Mouse (Mus musculus) limb, embryonic 14.5 days (tissue): ENCODE data around the gene Wdr70. TPM values are rescaled to one million over a fixed set of nuclear protein-coding genes. Genes with fewer than 3 reads are reported as not detected.

Source experiments
- ATAC-seq: fragments of 200-750 bp; cut with Nextera tagmentation; 2 replicates; pipeline ENCODE4 v1.8.0; 2017; ENCODE audit warnings: low read depth, moderate number of reproducible peaks, moderate TSS enrichment; ENCODE audit not compliant: low FRiP score
- DNase-seq: peaks from one replicate; pipeline ENCODE4 v3.0.0-alpha.2; 2015; ENCODE audit warnings: low spot score
- H3K27ac ChIP-seq: fragments of 300-500 bp; sonication (generic); replicated peaks from 2 replicates; pipeline ENCODE4 v1.5.1; 2014; ENCODE audit warnings: low read depth, mild to moderate bottlenecking, low read length, moderate library complexity, mixed read lengths
- H3K27me3 ChIP-seq: fragments of 300-500 bp; sonication (generic); 2 replicates; pipeline ENCODE4 v1.6.1; 2014; ENCODE audit warnings: low read length, mixed read lengths; ENCODE audit not compliant: control insufficient read depth, insufficient read depth
- H3K36me3 ChIP-seq: fragments of 300-500 bp; sonication (generic); 2 replicates; pipeline ENCODE4 v1.6.1; 2014; ENCODE audit warnings: mild to moderate bottlenecking, low read length, moderate library complexity, mixed read lengths; ENCODE audit not compliant: control insufficient read depth, insufficient read depth
- H3K4me1 ChIP-seq: fragments of 300-500 bp; sonication (generic); 2 replicates; pipeline ENCODE4 v1.6.1; 2014; ENCODE audit warnings: antibody characterized with exemption, low read length, mixed read lengths; ENCODE audit not compliant: control insufficient read depth, insufficient read depth
- H3K4me2 ChIP-seq: fragments of 300-500 bp; sonication (generic); replicated peaks from 2 replicates; pipeline ENCODE4 v1.6.1; 2014; ENCODE audit warnings: low read depth, mild to moderate bottlenecking, low read length, moderate library complexity; ENCODE audit not compliant: severe bottlenecking
- H3K4me3 ChIP-seq: fragments of 300-500 bp; sonication (generic); replicated peaks from 2 replicates; pipeline ENCODE4 v1.5.1; 2014; ENCODE audit warnings: low read length
- H3K9ac ChIP-seq: fragments of 300-500 bp; sonication (generic); 2 replicates; pipeline ENCODE4 v1.6.1; 2014; ENCODE audit warnings: mild to moderate bottlenecking, low read depth, low read length, moderate library complexity; ENCODE audit not compliant: severe bottlenecking
- H3K9me3 ChIP-seq: fragments of 300-500 bp; sonication (generic); 2 replicates; pipeline ENCODE4 v1.6.1; 2016; ENCODE audit warnings: low read length; ENCODE audit not compliant: control insufficient read depth
- POLR2A ChIP-seq: fragments of 200-500 bp; IDR thresholded peaks from 2 replicates; pipeline ENCODE4 v1.8.0; 2012; ENCODE audit warnings: inconsistent platforms, mild to moderate bottlenecking, moderate library complexity, borderline replicate concordance; ENCODE audit not compliant: insufficient read depth, insufficient read length; ENCODE audit errors: extremely low read depth
- WGBS: fragments of 180-500 bp; shearing (Covaris S2); extraction: QIAGEN DNeasy Blood & Tissue Kit; methylation state at CpG from one replicate; pipeline ENCODE4 v1.1.7; 2014; 5-methylcytosine and 5-hydroxymethylcytosine counted together
- polyA plus RNA-seq, 2 experiments: library from polyadenylated mRNA; depleted of rRNA in 1 of 2; stranded (reverse) in 1 of 2; unstranded in 1 of 2; fragments of >200 nt; fragmentation: Nextera tagmentation in 1 of 2; extraction: Ambion mirVana in 1 of 2; gene quantifications; 2 replicates each; pipeline versions ENCODE4 v1.2.1 to v1.2.3; 2012 to 2014

Wdr70 gene
- polyA plus RNA-seq, 2 experiments: 36.4 to 50.4 TPM

DNA sequence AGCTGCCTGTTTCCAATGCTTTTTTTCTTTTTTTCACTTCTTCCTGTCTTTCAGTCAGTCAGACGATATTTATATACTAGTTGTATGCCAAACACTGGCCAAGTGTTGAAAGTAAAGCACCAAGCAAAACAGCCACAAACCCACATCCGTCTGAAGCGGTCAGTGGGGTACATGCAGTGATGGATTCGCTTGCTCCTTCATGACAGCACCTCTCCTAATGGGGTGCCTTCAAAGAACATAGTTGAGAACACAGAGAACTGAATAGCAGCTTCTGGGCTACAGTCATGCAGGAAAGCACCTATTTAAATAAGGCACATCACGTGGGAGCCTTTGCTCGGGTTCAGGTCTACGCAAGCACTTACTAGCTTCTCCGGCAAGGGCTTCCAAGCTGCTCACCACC lies 111.6 kb downstream of the Wdr70 start:
- Histone ChIP-seq H3K4me1 (peaks cover 5% of the 10 kb centered on the region), H3K9ac (no peak overlapping the region), H3K36me3 (no peaks in the 10 kb centered on the region), H3K4me3 (no peak overlapping the region), H3K9me3 (no peaks in the 10 kb centered on the region), H3K27me3 (no peaks in the 10 kb centered on the region), H3K27ac (no peak overlapping the region), H3K4me2 (no peak overlapping the region)
- no peak for TF ChIP-seq POLR2A
- 92% methylated on average over 8 of the region's 8 CpGs for WGBS
- DNase-seq (no peak), ATAC-seq (no peak)

DNA sequence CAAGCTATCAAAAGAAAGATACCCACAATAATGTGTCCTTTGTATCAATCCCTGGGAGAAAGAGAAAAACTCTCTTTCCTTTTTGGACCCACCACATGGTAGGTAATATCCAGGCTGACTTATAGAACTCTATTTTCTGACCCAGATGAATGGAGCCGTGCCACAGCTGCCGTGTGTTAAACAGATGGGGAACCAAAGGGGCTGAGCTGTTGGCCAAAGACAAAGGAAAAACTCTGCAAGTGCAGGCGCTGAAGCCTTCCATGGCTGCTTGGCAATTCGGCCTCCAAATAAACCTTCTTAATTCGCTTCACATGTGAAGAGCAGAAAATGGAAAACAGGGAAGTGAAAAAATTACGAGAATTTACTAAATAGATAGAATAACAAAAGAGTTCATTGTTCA lies 112.7 kb downstream of the Wdr70 start:
- Histone ChIP-seq H3K27me3 (no peaks in the 10 kb centered on the region), H3K9me3 (no peaks in the 10 kb centered on the region), H3K9ac (no peak overlapping the region), H3K36me3 (no peaks in the 10 kb centered on the region), H3K27ac (0 out of 2 replicates have a peak overlapping the region, but pooled peaks have one; percentile 48), H3K4me2 (no peak overlapping the region), H3K4me3 (no peak overlapping the region), H3K4me1 (peaks cover 5% of the 10 kb centered on the region)
- ATAC-seq (peak; percentile 76), DNase-seq (peak; percentile 74)
- no peak for TF ChIP-seq POLR2A
- WGBS: 32% methylated on average over 6 of the region's 6 CpGs

DNA sequence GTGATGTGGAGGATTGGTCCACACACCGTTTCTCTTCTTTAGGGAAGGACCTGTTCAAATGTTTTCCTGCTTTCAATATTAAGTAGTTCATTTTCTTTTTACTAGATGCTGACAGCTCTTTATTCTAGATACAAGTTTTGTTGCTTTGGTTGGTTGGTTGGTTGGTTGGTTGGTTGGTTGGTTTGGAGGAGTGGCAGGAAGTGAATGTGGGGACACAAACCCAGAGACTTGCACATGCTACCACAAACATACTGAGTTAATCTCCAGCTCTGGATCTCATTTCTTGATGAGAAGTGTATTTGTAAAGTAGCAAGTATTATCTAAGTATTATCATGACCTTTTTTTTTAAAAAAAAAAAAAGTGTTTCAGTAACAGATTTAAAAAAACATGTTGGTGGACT lies 120.4 kb downstream of the Wdr70 start:
- 78% methylated on average over 1 of the region's 1 CpGs for WGBS
- Histone ChIP-seq H3K9me3 (0 out of 2 replicates have a peak, but pooled peaks cover 5% of the 10 kb centered on the region), H3K9ac (no peak overlapping the region), H3K27me3 (no peaks in the 10 kb centered on the region), H3K27ac (no peak overlapping the region), H3K4me1 (no peaks in the 10 kb centered on the region), H3K4me3 (no peak overlapping the region), H3K36me3 (peaks cover 4% of the 10 kb centered on the region; the same call in 1 of the 2 replicates), H3K4me2 (no peak overlapping the region)
- TF ChIP-seq POLR2A: no peak
- no peak for ATAC-seq
- DNase-seq: no peak

DNA sequence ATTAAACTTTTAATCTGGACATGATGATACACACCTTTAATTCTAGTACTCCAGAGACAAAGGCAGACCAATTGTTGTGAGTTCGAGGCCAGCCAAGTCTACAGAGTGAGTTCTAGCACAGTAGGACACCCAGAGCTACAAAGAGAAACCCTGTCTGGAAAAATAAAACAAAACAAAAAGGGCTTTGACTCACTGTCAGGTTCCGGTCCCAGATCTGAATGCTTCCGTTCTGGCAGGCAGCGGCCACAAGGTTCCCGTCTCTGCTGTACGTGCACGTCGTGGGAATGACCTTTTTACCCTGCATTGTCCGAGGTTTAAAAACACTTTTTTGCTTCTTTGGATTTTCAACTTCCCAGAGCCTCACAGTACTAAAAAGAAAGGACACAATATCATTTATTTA lies 122.2 kb downstream of the Wdr70 start:
- no peak overlapping the region for H3K4me2 ChIP-seq
- no peak overlapping the region for H3K9ac ChIP-seq
- H3K4me1 ChIP-seq: no peaks in the 10 kb centered on the region
- DNase-seq: no peak
- peaks cover 4% of the 10 kb centered on the region; the same call in 1 of the 2 replicates for H3K36me3 ChIP-seq
- no peak for TF ChIP-seq POLR2A
- no peaks in the 10 kb centered on the region for H3K27me3 ChIP-seq
- H3K9me3 ChIP-seq: 0 out of 2 replicates have a peak, but pooled peaks cover 5% of the 10 kb centered on the region
- H3K27ac ChIP-seq: no peak overlapping the region
- no peak for ATAC-seq
- 73% methylated on average over 9 of the region's 9 CpGs for WGBS
- H3K4me3 ChIP-seq: no peak overlapping the region

DNA sequence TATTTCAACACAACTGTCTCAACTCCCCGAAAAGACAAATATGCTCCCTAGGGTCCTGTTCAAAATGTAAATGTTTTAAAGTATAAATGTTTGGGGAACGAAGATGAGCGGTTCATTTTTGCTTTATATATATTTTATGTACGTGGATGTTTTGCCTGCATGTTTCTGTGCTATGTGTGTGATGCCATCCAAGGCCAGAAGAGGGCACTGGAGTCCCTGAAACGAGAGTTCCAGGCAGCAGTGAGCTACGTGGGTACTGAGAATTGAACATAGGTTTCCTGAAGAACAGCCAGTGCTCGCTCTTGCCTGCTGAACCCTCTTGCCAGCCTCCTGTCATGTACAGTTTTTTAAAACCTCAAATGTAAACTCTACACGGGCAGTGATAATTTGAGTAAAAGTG lies 124.6 kb downstream of the Wdr70 start:
- Histone ChIP-seq H3K27me3 (no peaks in the 10 kb centered on the region), H3K4me1 (no peaks in the 10 kb centered on the region), H3K9me3 (0 out of 2 replicates have a peak, but pooled peaks cover 5% of the 10 kb centered on the region), H3K4me2 (no peak overlapping the region), H3K27ac (no peak overlapping the region), H3K4me3 (no peak overlapping the region), H3K9ac (no peak overlapping the region), H3K36me3 (peaks cover 4% of the 10 kb centered on the region; the same call in 1 of the 2 replicates)
- WGBS: 85% methylated on average over 8 of the region's 8 CpGs
- DNase-seq (no peak), ATAC-seq (no peak)
- TF ChIP-seq POLR2A: no peak

DNA sequence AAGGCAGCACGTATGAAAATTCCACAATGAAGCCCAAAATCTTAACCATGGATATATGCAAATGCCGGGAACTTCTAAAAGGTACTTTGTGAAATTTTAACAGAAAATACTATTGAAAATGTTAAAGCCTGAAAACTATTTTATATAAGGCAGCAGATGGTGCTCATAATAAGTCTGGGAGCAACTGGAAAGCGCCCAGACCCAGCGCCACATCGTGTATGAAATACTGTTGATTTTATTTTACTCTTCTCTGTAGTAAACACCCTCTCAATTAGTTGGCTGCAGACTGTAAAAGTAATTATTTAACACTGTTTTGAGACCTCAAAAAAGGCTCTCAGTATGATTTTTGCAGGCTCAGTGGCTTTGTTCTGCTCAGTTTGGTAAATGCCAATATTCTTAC lies 126.5 kb downstream of the Wdr70 start:
- H3K4me1 ChIP-seq: no peaks in the 10 kb centered on the region
- DNase-seq (no peak), ATAC-seq (no peak)
- 64% methylated on average over 5 of the region's 5 CpGs for WGBS
- no peaks in the 10 kb centered on the region for H3K27me3 ChIP-seq
- H3K4me2 ChIP-seq: no peak overlapping the region
- no peak for TF ChIP-seq POLR2A
- H3K27ac ChIP-seq: no peak overlapping the region
- H3K4me3 ChIP-seq: no peak overlapping the region
- H3K36me3 ChIP-seq: peaks cover 4% of the 10 kb centered on the region; the same call in 1 of the 2 replicates
- no peak overlapping the region for H3K9ac ChIP-seq
- H3K9me3 ChIP-seq: 0 out of 2 replicates have a peak, but pooled peaks cover 5% of the 10 kb centered on the region
